ENCODE assay signal across 9 mouse cellular contexts in genomic region chr10:80313627-80314201, GRCm38 (mm10). TPM values are rescaled to one million over a fixed set of nuclear protein-coding genes. Genes with fewer than 3 reads are reported as not detected.
DNase-seq lines count a peak whose midpoint lies in the region; ATAC-seq and TF ChIP-seq lines count a peak whose summit lies in the region.
"Had no signal": no experiment of that assay in that cellular context is flagged by ENCODE, and none has a peak within 500 bp of the region (broad histone marks: within the 10 kb centered on the region; RNA-seq: fewer than 3 reads in every experiment).

No protein-coding gene starts in this region.

- peaks cover 27% of the 10 kb centered on the region for H3K4me1 ChIP-seq in kidney, embryonic 15.5 days
- no peaks in the 10 kb centered on the region for H3K4me1 ChIP-seq in ES-Bruce4 (ENCODE audit: control insufficient read depth, insufficient read depth, low read length)
- peaks cover 17% of the 10 kb centered on the region for H3K4me1 ChIP-seq in intestine, embryonic 16.5 days (ENCODE audit: control insufficient read depth, insufficient read depth, low read length)

- no peak overlapping the region for H3K4me3 ChIP-seq in kidney, embryonic 15.5 days (replicated peaks)
- H3K4me3 ChIP-seq in ES-Bruce4 (ENCODE audit: low read depth, low read length): peak overlapping the region; percentile 8
- H3K4me3 ChIP-seq in intestine, embryonic 16.5 days (ENCODE audit: low read length): no peak overlapping the region

- 0 out of 2 replicates have a peak overlapping the region, but pooled peaks have one; percentile 14 for H3K4me2 ChIP-seq in kidney, embryonic 15.5 days
- no peak overlapping the region for H3K4me2 ChIP-seq in intestine, embryonic 16.5 days (ENCODE audit: low read depth, low read length)

- TF ChIP-seq CTCF in ES-Bruce4 (IDR thresholded peaks at IDR 0.05; ENCODE audit: low read depth, low read length): no peak

- H3K27me3 ChIP-seq in kidney, embryonic 15.5 days: peaks cover 79% of the 10 kb centered on the region
- no peaks in the 10 kb centered on the region for H3K27me3 ChIP-seq in ES-Bruce4 (ENCODE audit: control insufficient read depth, insufficient read depth, low read length, poor library complexity, severe bottlenecking)
- peaks cover 52% of the 10 kb centered on the region for H3K27me3 ChIP-seq in intestine, embryonic 16.5 days (replicated peaks; ENCODE audit: control insufficient read depth, insufficient read depth, low read length)

- DNase-seq in kidney, adult 11 months: no peak
- peak; percentile 68 for DNase-seq in MN1 (ENCODE audit: low spot score)
- DNase-seq in layer of hippocampus, postnatal 25 days (ENCODE audit: extremely low spot score in 1 of 2, low spot score in 1 of 2): no peak
- no peak for DNase-seq in embryo, embryonic 10 days (ENCODE audit: low spot score)
- DNase-seq: gastrocnemius, postnatal 10 days had no signal

- no peak overlapping the region for H3K27ac ChIP-seq in kidney, embryonic 15.5 days
- H3K27ac ChIP-seq in ES-Bruce4 (ENCODE audit: insufficient read depth, low read length): no peak overlapping the region
- H3K27ac ChIP-seq in intestine, embryonic 16.5 days (ENCODE audit: low read length): no peak overlapping the region
- H3K27ac ChIP-seq: liver, embryonic 14.5 days had no signal

- peaks cover 12% of the 10 kb centered on the region; the same call in 1 of the 2 replicates for H3K36me3 ChIP-seq in kidney, embryonic 15.5 days
- no peaks in the 10 kb centered on the region for H3K36me3 ChIP-seq in ES-Bruce4 (ENCODE audit: control insufficient read depth, insufficient read depth, low read length, poor library complexity, severe bottlenecking)
- peaks cover 6% of the 10 kb centered on the region; the same call in 1 of the 2 replicates for H3K36me3 ChIP-seq in intestine, embryonic 16.5 days (ENCODE audit: control insufficient read depth, insufficient read depth, low read length)

- no peak for TF ChIP-seq EP300 in ES-Bruce4 (IDR thresholded peaks at IDR 0.05; ENCODE audit: insufficient read depth, low read depth, low read length)

- TF ChIP-seq POLR2A in ES-Bruce4 (IDR thresholded peaks at IDR 0.05; ENCODE audit: insufficient read depth, low read length): no peak

- H3K9me3 ChIP-seq in kidney, embryonic 15.5 days (replicated peaks): no peaks in the 10 kb centered on the region
- no peaks in the 10 kb centered on the region for H3K9me3 ChIP-seq in ES-Bruce4 (replicated peaks; ENCODE audit: control insufficient read depth, insufficient read depth, low read length, poor library complexity, severe bottlenecking)
- H3K9me3 ChIP-seq in intestine, embryonic 16.5 days (ENCODE audit: control insufficient read depth, low read length): no peaks in the 10 kb centered on the region

- H3K9ac ChIP-seq in kidney, embryonic 15.5 days: no peak overlapping the region
- H3K9ac ChIP-seq in ES-Bruce4 (ENCODE audit: low read depth, poor library complexity, severe bottlenecking): peak overlapping the region; percentile 26; the same call in 1 of the 2 replicates
- H3K9ac ChIP-seq in intestine, embryonic 16.5 days (ENCODE audit: low read depth, low read length): peak overlapping the region; percentile 11; the same call in 1 of the 2 replicates
- H3K9ac ChIP-seq: liver, embryonic 14.5 days had no signal

- no peak for ATAC-seq in kidney, embryonic 15.5 days (replicated peaks; ENCODE audit: low FRiP score)
- 0 out of 2 replicates have a peak, but pooled peaks have one; percentile 24 for ATAC-seq in intestine, embryonic 16.5 days

- WGBS in kidney, embryonic 15.5 days: 41% methylated on average over 20 of the region's 20 CpGs
- 39% methylated on average over 20 of the region's 20 CpGs for WGBS in intestine, embryonic 16.5 days

RNA-seq across cellular contexts. Expression of gene 2310011J03Rik, which starts 6.6 kb away (rescaled TPM):
- polyA plus RNA-seq in kidney, embryonic 15.5 days (2015; fragmentation: Nextera tagmentation; extraction: Ambion mirVana): 49.5 and 52.7 TPM in 2 replicates
- 11.6 and 13.2 TPM in 2 replicates for polyA plus RNA-seq in ES-Bruce4 (2011; ENCODE audit: insufficient read depth, insufficient read length, low read depth, missing spikeins)
- 60.4 and 64.3 TPM in 2 replicates for polyA plus RNA-seq in intestine, embryonic 16.5 days (2015; fragmentation: Nextera tagmentation; extraction: Ambion mirVana)
- total RNA-seq in layer of hippocampus, postnatal 25 days (2021): 10 to 100 TPM; 20.7 to 26.3 TPM

RNA-seq across cellular contexts. Expression of gene Pcsk4, which starts 15.6 kb away (rescaled TPM):
- 5.8 and 9.1 TPM in 2 replicates for polyA plus RNA-seq in kidney, embryonic 15.5 days (2015; fragmentation: Nextera tagmentation; extraction: Ambion mirVana)
- 2.8 and 3.1 TPM in 2 replicates for polyA plus RNA-seq in ES-Bruce4 (2011; ENCODE audit: insufficient read depth, insufficient read length, low read depth, missing spikeins)
- polyA plus RNA-seq in intestine, embryonic 16.5 days (2015; fragmentation: Nextera tagmentation; extraction: Ambion mirVana): 10.8 and 12.9 TPM in 2 replicates
- 1 to 10 TPM; 2.3 to 2.8 TPM for total RNA-seq in layer of hippocampus, postnatal 25 days (2021)

RNA-seq across cellular contexts. Expression of gene Reep6, which starts 16.0 kb away (rescaled TPM):
- polyA plus RNA-seq in kidney, embryonic 15.5 days (2015; fragmentation: Nextera tagmentation; extraction: Ambion mirVana): 8.4 and 10.5 TPM in 2 replicates
- 17.3 and 17.6 TPM in 2 replicates for polyA plus RNA-seq in ES-Bruce4 (2011; ENCODE audit: insufficient read depth, insufficient read length, low read depth, missing spikeins)
- polyA plus RNA-seq in intestine, embryonic 16.5 days (2015; fragmentation: Nextera tagmentation; extraction: Ambion mirVana): 255 and 314 TPM in 2 replicates
- total RNA-seq in layer of hippocampus, postnatal 25 days (2021): 10 to 100 TPM in 1 of 2 experiments, 1 to 10 TPM in 1; 9.7 to 10.6 TPM

RNA-seq across cellular contexts. Expression of gene Apc2, which starts 17.9 kb away (rescaled TPM):
- 1.6 and 2.4 TPM in 2 replicates for polyA plus RNA-seq in kidney, embryonic 15.5 days (2015; fragmentation: Nextera tagmentation; extraction: Ambion mirVana)
- 3.2 and 3.8 TPM in 2 replicates for polyA plus RNA-seq in ES-Bruce4 (2011; ENCODE audit: insufficient read depth, insufficient read length, low read depth, missing spikeins)
- 2.4 and 3.1 TPM in 2 replicates for polyA plus RNA-seq in intestine, embryonic 16.5 days (2015; fragmentation: Nextera tagmentation; extraction: Ambion mirVana)
- total RNA-seq in layer of hippocampus, postnatal 25 days (2021): 100 to 1,000 TPM; 101 to 115 TPM

RNA-seq across cellular contexts. Expression of gene Rps15, which starts 21.5 kb away (rescaled TPM):
- 1,002 and 1,019 TPM in 2 replicates for polyA plus RNA-seq in kidney, embryonic 15.5 days (2015; fragmentation: Nextera tagmentation; extraction: Ambion mirVana)
- polyA plus RNA-seq in ES-Bruce4 (2011; ENCODE audit: insufficient read depth, insufficient read length, low read depth, missing spikeins): 2,641 and 2,952 TPM in 2 replicates
- polyA plus RNA-seq in intestine, embryonic 16.5 days (2015; fragmentation: Nextera tagmentation; extraction: Ambion mirVana): 894 and 922 TPM in 2 replicates
- total RNA-seq in layer of hippocampus, postnatal 25 days (2021): 100 to 1,000 TPM; 790 to 900 TPM

Comparison
In these comparisons a context has a peak if more than half of its experiments do, and no peak if none do; other contexts are left out.
1. RNA of gene Reep6, which starts 16.0 kb away (polyA plus RNA-seq): 255 to 314 TPM in intestine, embryonic 16.5 days; 17.3 to 17.6 TPM in ES-Bruce4 and 8.4 to 10.5 TPM in kidney, embryonic 15.5 days; every median in the first group is over 10 times any median in the second.